Mouse (Mus musculus): ENCODE measurements around the gene Olfr1352. TPM values are rescaled to one million over a fixed set of nuclear protein-coding genes. Genes with fewer than 3 reads are reported as not detected.
"Not testable (repeated sequence)": the region's sequence is repeated elsewhere in the genome, so short reads cannot be mapped to it uniquely, and the experiment has no call there.

Olfr1352 gene
- not detected in 2 replicates for polyA plus RNA-seq (2014; fragmentation: Nextera tagmentation; extraction: Ambion mirVana)

DNA sequence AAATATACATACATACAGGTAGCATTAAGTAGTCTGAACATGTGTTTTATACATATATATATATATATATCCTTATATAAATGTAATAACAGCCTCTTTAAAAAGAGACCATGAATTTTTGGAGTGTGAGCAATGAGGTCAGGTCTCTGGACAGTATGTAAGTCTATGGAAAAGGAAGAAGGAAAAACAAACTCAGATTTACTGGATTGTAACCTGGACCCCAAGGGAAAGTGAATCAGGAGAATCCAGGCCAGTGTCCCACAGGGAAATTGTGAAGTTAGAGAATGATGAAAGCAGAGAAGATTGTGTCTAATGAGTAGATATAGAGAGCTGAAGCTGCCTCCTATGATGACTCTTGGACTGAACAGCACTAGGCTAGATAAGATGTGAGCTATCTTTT is at the start of gene Olfr1352:
TSS of gene Olfr1352 (plus strand) at position 301 of the 400 bp plus-strand sequence.
- ATAC-seq (replicated peaks; ENCODE audit: low FRiP score, low TSS enrichment, low read depth) (no peak), DNase-seq (ENCODE audit: low spot score) (no peak)
- Histone ChIP-seq H3K27me3 (replicated peaks; ENCODE audit: control insufficient read depth, insufficient read depth, low read length) (no peaks in the 10 kb centered on the region), H3K36me3 (ENCODE audit: control insufficient read depth, insufficient read depth, low read length) (no peaks in the 10 kb centered on the region), H3K4me1 (replicated peaks; ENCODE audit: control insufficient read depth, insufficient read depth, low read length) (no peaks in the 10 kb centered on the region), H3K4me3 (ENCODE audit: low read depth, low read length) (no peak within 1 kb of the TSS), H3K9ac (ENCODE audit: low read length) (no peak within 1 kb of the TSS), H3K4me2 (ENCODE audit: low read length) (no peak within 1 kb of the TSS), H3K27ac (ENCODE audit: low read depth) (no peak within 1 kb of the TSS), H3K9me3 (ENCODE audit: control insufficient read depth, low read length) (no peaks in the 10 kb centered on the region)

- H3K4me1 ChIP-seq (replicated peaks; ENCODE audit: control insufficient read depth, insufficient read depth, low read length); H3K27me3 ChIP-seq (replicated peaks; ENCODE audit: control insufficient read depth, insufficient read depth, low read length); DNase-seq (ENCODE audit: low spot score); H3K36me3 ChIP-seq (ENCODE audit: control insufficient read depth, insufficient read depth, low read length); H3K4me3 ChIP-seq (ENCODE audit: low read depth, low read length); H3K9ac ChIP-seq (ENCODE audit: low read length); H3K4me2 ChIP-seq (ENCODE audit: low read length); H3K27ac ChIP-seq (ENCODE audit: low read depth); H3K9me3 ChIP-seq (ENCODE audit: control insufficient read depth, low read length); ATAC-seq (replicated peaks; ENCODE audit: low FRiP score, low TSS enrichment, low read depth): not testable (repeated sequence)
- 93% methylated on average over 1 of the region's 1 CpGs for WGBS
Observed at GRCm38 (mm10) chr10:78950336-78950735, 30.5 kb upstream of the Olfr1352 start, which contains the start of gene Olfr8. TSS of gene Olfr8 (plus strand) at chr10:78950636.

GRCm38 (mm10) chr10:78963009-78963408 is 17.8 kb upstream of the Olfr1352 start, which contains the start of gene Olfr1353:
TSS of gene Olfr1353 (plus strand) at chr10:78963309.
- not testable (repeated sequence) for H3K27me3 ChIP-seq (replicated peaks; ENCODE audit: control insufficient read depth, insufficient read depth, low read length); H3K4me1 ChIP-seq (replicated peaks; ENCODE audit: control insufficient read depth, insufficient read depth, low read length); H3K36me3 ChIP-seq (ENCODE audit: control insufficient read depth, insufficient read depth, low read length); ATAC-seq (replicated peaks; ENCODE audit: low FRiP score, low TSS enrichment, low read depth); H3K9ac ChIP-seq (ENCODE audit: low read length); H3K27ac ChIP-seq (ENCODE audit: low read depth); DNase-seq (ENCODE audit: low spot score); H3K4me2 ChIP-seq (ENCODE audit: low read length); H3K9me3 ChIP-seq (ENCODE audit: control insufficient read depth, low read length); H3K4me3 ChIP-seq (ENCODE audit: low read depth, low read length)

GRCm38 (mm10) chr10:79012172-79012571 is 31.3 kb downstream of the Olfr1352 start, which contains the start of gene Olfr1351:
TSS of gene Olfr1351 (plus strand) at chr10:79012472.
- no peaks in the 10 kb centered on the region for H3K36me3 ChIP-seq (ENCODE audit: control insufficient read depth, insufficient read depth, low read length)
- no peak within 1 kb of the TSS for H3K4me3 ChIP-seq (ENCODE audit: low read depth, low read length)
- no peaks in the 10 kb centered on the region for H3K27me3 ChIP-seq (replicated peaks; ENCODE audit: control insufficient read depth, insufficient read depth, low read length)
- H3K9ac ChIP-seq (ENCODE audit: low read length) = no peak within 1 kb of the TSS
- no peaks in the 10 kb centered on the region for H3K4me1 ChIP-seq (replicated peaks; ENCODE audit: control insufficient read depth, insufficient read depth, low read length)
- no peaks in the 10 kb centered on the region for H3K9me3 ChIP-seq (ENCODE audit: control insufficient read depth, low read length)
- WGBS = 73% methylated on average over 1 of the region's 1 CpGs
- no peak within 1 kb of the TSS for H3K4me2 ChIP-seq (ENCODE audit: low read length)
- DNase-seq (ENCODE audit: low spot score) (no peak), ATAC-seq (replicated peaks; ENCODE audit: low FRiP score, low TSS enrichment, low read depth) (no peak)
- H3K27ac ChIP-seq (ENCODE audit: low read depth) = no peak within 1 kb of the TSS

GRCm38 (mm10) chr10:79028441-79028840 is 47.6 kb downstream of the Olfr1352 start, which contains the start of gene Olfr57:
TSS of gene Olfr57 (plus strand) at chr10:79028741.
- DNase-seq (ENCODE audit: low spot score) = no peak
- H3K27ac ChIP-seq (ENCODE audit: low read depth) = no peak within 1 kb of the TSS

More at GRCm38 (mm10) chr10:79028441-79028840, 47.6 kb downstream of the Olfr1352 start, which contains the start of gene Olfr57:
- H3K4me2 ChIP-seq (ENCODE audit: low read length) = no peak within 1 kb of the TSS
- no peak for ATAC-seq (replicated peaks; ENCODE audit: low FRiP score, low TSS enrichment, low read depth)
- H3K9ac ChIP-seq (ENCODE audit: low read length) = no peak within 1 kb of the TSS
- no peaks in the 10 kb centered on the region for H3K4me1 ChIP-seq (replicated peaks; ENCODE audit: control insufficient read depth, insufficient read depth, low read length)
- no peaks in the 10 kb centered on the region for H3K9me3 ChIP-seq (ENCODE audit: control insufficient read depth, low read length)
- H3K36me3 ChIP-seq (ENCODE audit: control insufficient read depth, insufficient read depth, low read length) = no peaks in the 10 kb centered on the region
- no peak within 1 kb of the TSS for H3K4me3 ChIP-seq (ENCODE audit: low read depth, low read length)
- H3K27me3 ChIP-seq (replicated peaks; ENCODE audit: control insufficient read depth, insufficient read depth, low read length) = no peaks in the 10 kb centered on the region

Other genes starting within 250 kb of the Olfr1352 start
- 0.11 TPM in 1 of 2 replicates, not detected in the other for gene Ccdc105, start 228.0 kb upstream of the Olfr1352 start, polyA plus RNA-seq (2014; fragmentation: Nextera tagmentation; extraction: Ambion mirVana)
- gene Slc1a6, start 200.6 kb upstream of the Olfr1352 start, polyA plus RNA-seq (2014; fragmentation: Nextera tagmentation; extraction: Ambion mirVana) = 1.1 and 1.2 TPM in 2 replicates
- not detected in 2 replicates for gene Olfr1356, start 128.9 kb upstream of the Olfr1352 start, polyA plus RNA-seq (2014; fragmentation: Nextera tagmentation; extraction: Ambion mirVana)
- not detected in 2 replicates for gene Olfr1355, start 105.5 kb upstream of the Olfr1352 start, polyA plus RNA-seq (2014; fragmentation: Nextera tagmentation; extraction: Ambion mirVana)
- not detected in 2 replicates for gene Olfr1354, start 67.9 kb upstream of the Olfr1352 start, polyA plus RNA-seq (2014; fragmentation: Nextera tagmentation; extraction: Ambion mirVana)
- not detected in 2 replicates for gene Olfr8, start 30.4 kb upstream of the Olfr1352 start, polyA plus RNA-seq (2014; fragmentation: Nextera tagmentation; extraction: Ambion mirVana)
- gene Olfr1353, start 17.7 kb upstream of the Olfr1352 start, polyA plus RNA-seq (2014; fragmentation: Nextera tagmentation; extraction: Ambion mirVana) = not detected in 2 replicates
- not detected in 2 replicates for gene Olfr1351, start 31.4 kb downstream of the Olfr1352 start, polyA plus RNA-seq (2014; fragmentation: Nextera tagmentation; extraction: Ambion mirVana)
- gene Olfr57, start 47.7 kb downstream of the Olfr1352 start, polyA plus RNA-seq (2014; fragmentation: Nextera tagmentation; extraction: Ambion mirVana) = not detected in 2 replicates
- gene 2610008E11Rik, start 116.5 kb downstream of the Olfr1352 start, polyA plus RNA-seq (2014; fragmentation: Nextera tagmentation; extraction: Ambion mirVana) = 27.2 and 32.8 TPM in 2 replicates
- gene Vmn2r80, start 167.7 kb downstream of the Olfr1352 start, polyA plus RNA-seq (2014; fragmentation: Nextera tagmentation; extraction: Ambion mirVana) = not detected in 2 replicates